Mouse (Mus musculus): ENCODE measurements around the gene Olfr20.
"Not testable (repeated sequence)": the region's sequence is repeated elsewhere in the genome, so short reads cannot be mapped to it uniquely, and the experiment has no call there.

Olfr20 gene

DNA sequence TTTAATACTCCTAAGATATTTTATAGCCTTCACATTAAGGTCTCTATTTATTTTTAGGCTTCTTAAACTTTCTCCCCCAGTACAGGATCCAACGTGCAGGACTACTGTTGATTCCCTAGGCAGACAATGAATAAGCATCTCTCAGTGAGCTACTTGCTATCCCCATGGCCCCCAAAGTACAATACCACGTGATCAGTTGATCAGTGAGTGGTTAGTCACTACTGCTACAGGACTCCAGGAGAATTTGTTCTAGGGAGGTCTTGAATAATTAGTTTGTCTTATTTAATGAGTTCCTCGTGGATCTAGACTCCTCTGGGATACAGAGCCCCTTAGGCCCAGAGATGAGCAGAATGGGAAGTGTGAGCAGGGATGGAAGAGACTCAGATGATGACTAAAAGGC, at the start of gene Olfr20:
TSS of gene Olfr20 (plus strand) at position 301 of the 400 bp plus-strand sequence.
- no peak for DNase-seq (ENCODE audit: low read depth, low spot score)

- no peak for DNase-seq (ENCODE audit: low read depth, low spot score)
Measured at GRCm38 (mm10) chr11:73303123-73303522, 47.5 kb upstream of the Olfr20 start.

GRCm38 (mm10) chr11:73315961-73316360, 34.6 kb upstream of the Olfr20 start:
- DNase-seq (ENCODE audit: low read depth, low spot score), result no peak

- not testable (repeated sequence) for DNase-seq (ENCODE audit: low read depth, low spot score)
Measured at GRCm38 (mm10) chr11:73318581-73318980, 32.0 kb upstream of the Olfr20 start.

DNA sequence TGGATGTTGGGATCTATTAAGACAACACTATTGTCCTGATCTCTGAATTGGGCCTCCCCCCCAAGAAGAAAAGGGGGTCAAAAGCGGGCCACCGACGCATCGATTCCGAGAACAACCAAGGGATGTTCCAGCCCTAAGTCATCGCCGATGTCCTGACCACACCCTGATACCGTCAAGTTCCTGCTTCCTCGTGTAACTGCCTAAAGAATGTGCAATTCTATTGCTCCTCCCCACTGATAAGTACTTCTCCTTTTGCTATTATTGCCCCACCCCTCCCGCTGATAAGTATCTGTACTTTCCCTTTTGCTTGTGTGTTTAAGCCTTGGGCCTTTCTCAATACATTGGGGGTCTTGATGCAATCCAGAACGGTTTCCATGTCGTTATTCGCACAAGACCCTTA, 29.5 kb upstream of the Olfr20 start:
- not testable (repeated sequence) for DNase-seq (ENCODE audit: low read depth, low spot score)

DNA sequence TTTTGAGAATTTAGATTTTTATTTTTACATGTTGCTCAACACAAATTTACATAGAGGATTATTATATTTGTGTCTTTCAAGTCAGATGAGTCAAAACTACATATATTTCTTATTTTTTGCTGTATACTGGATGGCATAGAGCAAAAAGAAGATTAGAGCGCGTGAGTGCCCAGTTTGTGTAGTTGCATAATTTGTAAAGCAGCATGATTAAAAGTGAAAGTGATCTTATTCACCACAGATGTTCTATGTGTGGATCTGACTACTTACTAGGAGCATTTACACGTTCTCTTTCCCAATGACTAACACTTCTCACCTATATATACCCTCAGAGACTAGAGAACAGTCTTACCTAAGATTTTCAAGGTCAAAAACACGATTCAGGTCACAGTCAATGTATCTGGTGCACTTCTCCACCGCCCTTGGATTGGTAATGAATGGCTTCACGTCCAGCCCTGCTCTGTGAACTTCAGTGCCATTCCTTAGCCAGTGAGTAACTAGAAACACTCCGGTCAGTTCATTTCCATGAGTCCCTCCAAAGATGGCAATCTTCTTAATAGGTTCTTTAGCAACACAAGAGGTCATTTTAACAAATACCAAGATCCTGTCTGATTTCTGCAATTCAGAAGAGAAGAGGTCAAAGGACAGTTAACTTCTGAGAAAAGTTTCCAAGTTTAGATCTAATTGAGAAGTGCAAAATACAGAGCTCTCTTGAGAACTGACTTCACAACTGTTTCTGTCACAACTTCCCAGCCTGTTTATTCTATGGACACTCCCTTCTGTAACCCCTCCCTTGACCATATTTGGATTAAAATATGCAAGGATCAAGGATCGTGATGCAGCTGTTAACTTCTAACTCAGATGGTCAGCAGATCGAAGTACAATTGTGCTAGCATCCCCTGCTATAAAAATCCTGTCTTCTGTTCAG, 26.4 kb upstream of the Olfr20 start:
- DNase-seq (ENCODE audit: low read depth, low spot score), result peak; percentile 12

DNA sequence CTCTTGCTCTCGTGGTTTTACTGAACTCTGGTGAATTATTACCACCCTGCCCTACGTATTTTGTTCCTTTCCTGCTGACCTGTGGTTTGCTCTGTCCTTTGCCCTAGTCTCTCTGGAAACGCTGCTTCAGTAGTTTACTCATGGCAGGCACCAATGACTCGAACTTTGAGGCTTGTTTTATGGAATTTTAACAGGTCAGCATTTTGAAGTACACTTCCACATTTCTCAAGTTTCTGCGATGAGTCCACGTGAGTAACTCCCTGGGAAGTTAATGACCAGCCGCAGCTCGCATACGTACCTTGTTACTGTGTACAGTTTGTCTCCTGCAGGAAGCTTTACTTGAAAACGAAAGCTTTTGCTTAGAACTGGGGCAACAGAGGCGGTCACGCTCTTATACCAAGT, 24.1 kb upstream of the Olfr20 start:
- DNase-seq (ENCODE audit: low read depth, low spot score), result peak; percentile 21

DNA sequence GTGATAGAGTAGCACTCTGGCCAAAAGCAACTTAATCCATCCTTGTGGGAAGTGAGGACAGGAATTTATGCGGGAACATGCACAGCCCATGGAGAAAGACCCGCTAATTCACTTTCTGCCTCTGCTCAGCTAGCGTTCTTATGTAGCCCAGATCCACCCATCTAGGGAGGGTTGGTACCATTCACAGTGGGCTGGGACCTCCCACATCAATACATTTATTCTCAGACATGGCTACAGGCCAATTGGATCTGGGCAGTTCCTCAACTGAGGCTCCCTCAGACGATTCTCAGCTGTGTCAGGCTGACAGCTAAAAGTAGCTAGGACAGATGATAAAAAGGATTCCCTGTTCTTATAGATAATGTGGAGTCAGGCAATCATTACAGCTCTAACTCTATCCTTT, 23.2 kb upstream of the Olfr20 start:
- DNase-seq (ENCODE audit: low read depth, low spot score), result no peak

GRCm38 (mm10) chr11:73329442-73329841, 21.1 kb upstream of the Olfr20 start, which contains the start of the genes Aspa, Gm49340 and Spata22:
Gene Aspa, minus strand, starts transcription at chr11:73329596.
Gene Gm49340, plus strand, starts transcription at chr11:73329741.
Gene Spata22, plus strand, starts transcription at chr11:73329741.
- no peak for DNase-seq (ENCODE audit: low read depth, low spot score)

DNA sequence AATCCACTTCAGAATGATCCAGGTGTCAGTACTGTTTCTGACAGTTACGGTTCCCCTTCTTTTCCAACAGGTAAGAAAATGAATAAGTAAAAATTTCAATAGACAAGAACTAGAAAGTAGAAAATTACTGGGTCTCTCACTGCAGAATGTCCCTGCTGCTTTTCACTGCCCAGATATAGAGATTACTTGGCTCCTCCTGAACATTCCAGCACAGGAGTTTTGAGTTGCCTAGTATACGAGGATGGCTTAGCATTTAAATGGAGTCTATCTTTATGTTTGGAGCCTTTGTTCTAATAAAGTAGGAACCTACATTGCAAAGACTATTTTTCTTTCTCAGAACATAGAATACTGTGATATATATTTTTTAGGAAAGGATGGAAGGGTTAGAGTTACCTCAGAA, 17.2 kb upstream of the Olfr20 start:
- no peak for DNase-seq (ENCODE audit: low read depth, low spot score)

GRCm38 (mm10) chr11:73336919-73337318, 13.7 kb upstream of the Olfr20 start:
- DNase-seq (ENCODE audit: low read depth, low spot score), result no peak

DNA sequence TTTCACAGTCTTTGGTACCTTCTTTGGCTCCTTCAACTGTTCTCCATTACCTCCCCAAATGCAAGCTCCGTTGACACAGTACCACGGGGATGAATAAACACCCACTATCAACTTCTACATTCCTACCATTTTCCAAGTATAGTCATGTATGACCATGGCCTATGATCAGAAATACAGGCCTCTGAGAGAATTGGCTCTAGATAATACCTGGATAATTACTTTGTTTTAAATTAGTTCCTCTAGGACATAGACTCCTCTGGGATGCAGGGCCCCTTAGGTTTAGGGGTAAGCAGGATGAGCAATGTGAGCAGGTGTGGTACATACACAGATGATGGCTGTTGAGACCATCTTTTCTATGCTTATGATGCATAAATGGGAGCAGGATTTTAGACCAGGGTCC, 20.4 kb downstream of the Olfr20 start, which contains the start of gene Olfr376:
TSS of gene Olfr376 (plus strand) at position 301 of the 400 bp plus-strand sequence.
- no peak for DNase-seq (ENCODE audit: low read depth, low spot score)

GRCm38 (mm10) chr11:73395374-73395773, 44.8 kb downstream of the Olfr20 start:
- no peak for DNase-seq (ENCODE audit: low read depth, low spot score)

GRCm38 (mm10) chr11:73399514-73399913, 48.9 kb downstream of the Olfr20 start, which contains the start of gene Olfr1:
Gene Olfr1, minus strand, starts transcription at chr11:73399614.
- no peak for DNase-seq (ENCODE audit: low read depth, low spot score)
